Mouse (Mus musculus) ES-E14 (cell line): Measurements from ENCODE around the gene Ptprm. TPM values are rescaled to one million over a fixed set of nuclear protein-coding genes. Genes with fewer than 3 reads are reported as not detected.

Experiments
- DNase-seq: peaks from one replicate; pipeline ENCODE4 v3.0.0-alpha.2; 2013; ENCODE audit warnings: low read depth, low spot score
- H3K27ac ChIP-seq: 2 replicates; pipeline ENCODE4 v1.5.1; 2012; ENCODE audit warnings: low read depth, mild to moderate bottlenecking, low read length, moderate library complexity, mixed read lengths; ENCODE audit not compliant: poor library complexity, insufficient read depth, severe bottlenecking
- H3K36me3 ChIP-seq: 2 replicates; pipeline ENCODE4 v1.6.1; 2012; ENCODE audit warnings: mild to moderate bottlenecking, low read length, moderate library complexity, mixed read lengths; ENCODE audit not compliant: control insufficient read depth, poor library complexity, insufficient read depth, severe bottlenecking
- H3K4me1 ChIP-seq, 2 experiments: fragments of 150-350 bp in 1 of 2; sonication (generic) in 1 of 2; 2 replicates each; pipeline ENCODE4 v1.6.1; 2012; ENCODE audit warnings: low read length in 2 of 2, mild to moderate bottlenecking in 1 of 2, mixed read lengths in 1 of 2; ENCODE audit not compliant: control insufficient read depth in 2 of 2, insufficient read depth in 2 of 2, poor library complexity in 1 of 2
- H3K4me3 ChIP-seq, 2 experiments: fragments of 150-350 bp in 1 of 2; sonication (generic) in 1 of 2; 2 replicates each; pipeline ENCODE4 v1.5.1; 2012; ENCODE audit warnings: low read length in 2 of 2, low read depth in 1 of 2, mild to moderate bottlenecking in 1 of 2, mixed read lengths in 1 of 2; ENCODE audit not compliant: insufficient read depth in 1 of 2, poor library complexity in 1 of 2, severe bottlenecking in 1 of 2
- H3K9ac ChIP-seq: 2 replicates; pipeline ENCODE4 v1.6.1; 2012; ENCODE audit warnings: low read depth, mild to moderate bottlenecking, low read length, mixed read lengths; ENCODE audit not compliant: poor library complexity, insufficient read depth, severe bottlenecking
- H3K9me3 ChIP-seq: fragments of 150-350 bp; sonication (generic); 2 replicates; pipeline ENCODE4 v1.6.1; 2012; ENCODE audit warnings: low read depth, mild to moderate bottlenecking, low read length; ENCODE audit not compliant: control insufficient read depth, insufficient read depth
- CHD2 ChIP-seq: IDR thresholded peaks from 2 replicates; pipeline ENCODE4 v1.6.1; 2014; ENCODE audit warnings: mild to moderate bottlenecking, low read depth, low read length, inconsistent platforms
- HCFC1 ChIP-seq: IDR thresholded peaks from 2 replicates; pipeline ENCODE4 v1.6.1; 2012; ENCODE audit warnings: low read length, inconsistent platforms, borderline replicate concordance; ENCODE audit not compliant: insufficient read depth
- MAFK ChIP-seq: IDR thresholded peaks from 2 replicates; pipeline ENCODE4 v1.6.1; 2014; ENCODE audit warnings: mild to moderate bottlenecking, low read depth, low read length, inconsistent platforms; ENCODE audit not compliant: insufficient read depth
- ZC3H11A ChIP-seq: IDR thresholded peaks from 2 replicates; pipeline ENCODE4 v1.6.1; 2012; ENCODE audit warnings: low read depth, mild to moderate bottlenecking, inconsistent platforms, low read length, borderline replicate concordance
- ZNF384 ChIP-seq: IDR thresholded peaks from 2 replicates; pipeline ENCODE4 v1.6.1; 2012; ENCODE audit warnings: low read depth, low read length, inconsistent platforms
- in situ Hi-C, 2 experiments: fragments of 600-800 bp; cut with MboI; formaldehyde crosslinking; loops; one replicate each; pipeline ENCODE4 v1.15.1; 2025; ENCODE audit warnings: low sequenced_read_pairs in 2 of 2, inconsistent platforms in 1 of 2; ENCODE audit not compliant: unreplicated experiment in 2 of 2
- total RNA-seq: library from RNA; depleted of rRNA; stranded (reverse); fragments of 300-350 nt; gene quantifications from 2 replicates; pipeline ENCODE4 v1.2.3, GENCODE M21; 2012

Gene Ptprm
- total RNA-seq, 1 experiment = 2.9 TPM

- Histone ChIP-seq H3K4me3 (no peak overlapping the region), H3K9me3 (no peaks in the 10 kb centered on the region), H3K9ac (no peak overlapping the region), H3K36me3 (no peaks in the 10 kb centered on the region), H3K4me1 (no peaks in the 10 kb centered on the region), H3K27ac (no peak overlapping the region)
- TF ChIP-seq MAFK (no peak), CHD2 (no peak)
- in situ Hi-C loops = no loop called here
- DNase-seq = no peak
Observed at GRCm38 (mm10) chr17:66991815-66992214, 362.4 kb downstream of the Ptprm start.

- no peaks in the 10 kb centered on the region for H3K9me3 ChIP-seq
- no peak for DNase-seq
- H3K27ac ChIP-seq = no peak overlapping the region
- no peaks in the 10 kb centered on the region for H3K36me3 ChIP-seq
- H3K9ac ChIP-seq = no peak overlapping the region
- in situ Hi-C loops = no loop called here
- no peaks in the 10 kb centered on the region for H3K4me1 ChIP-seq
- TF ChIP-seq MAFK (no peak), ZC3H11A (no peak), ZNF384 (no peak), HCFC1 (no peak), CHD2 (no peak)
- H3K4me3 ChIP-seq = no peak overlapping the region
Observed at GRCm38 (mm10) chr17:66990761-66991160, 363.5 kb downstream of the Ptprm start.

- H3K9ac ChIP-seq = no peak overlapping the region
- H3K4me3 ChIP-seq = no peak overlapping the region
- TF ChIP-seq ZC3H11A (no peak), ZNF384 (no peak), MAFK (no peak), HCFC1 (no peak), CHD2 (no peak)
- no peak overlapping the region for H3K27ac ChIP-seq
- H3K4me1 ChIP-seq = no peaks in the 10 kb centered on the region
- in situ Hi-C loops = no loop called here
- DNase-seq = no peak
- H3K9me3 ChIP-seq = no peaks in the 10 kb centered on the region
- no peaks in the 10 kb centered on the region for H3K36me3 ChIP-seq
Observed at GRCm38 (mm10) chr17:66988014-66988413, 366.2 kb downstream of the Ptprm start.

- no peak overlapping the region for H3K27ac ChIP-seq
- in situ Hi-C loops = no loop called here
- H3K4me3 ChIP-seq = no peak overlapping the region
- no peaks in the 10 kb centered on the region for H3K36me3 ChIP-seq
- H3K9me3 ChIP-seq = no peaks in the 10 kb centered on the region
- H3K4me1 ChIP-seq = no peaks in the 10 kb centered on the region
- no peak for DNase-seq
- H3K9ac ChIP-seq = no peak overlapping the region
- no peak for TF ChIP-seq ZNF384
Observed at GRCm38 (mm10) chr17:66981649-66982048, 372.6 kb downstream of the Ptprm start.

GRCm38 (mm10) chr17:66979971-66980370 is 374.3 kb downstream of the Ptprm start:
- H3K27ac ChIP-seq = no peak overlapping the region
- no peak overlapping the region for H3K4me3 ChIP-seq
- in situ Hi-C loops = no loop called here
- DNase-seq = no peak
- H3K9ac ChIP-seq = no peak overlapping the region
- TF ChIP-seq HCFC1 (no peak), MAFK (no peak), CHD2 (no peak), ZNF384 (no peak), ZC3H11A (no peak)
- no peaks in the 10 kb centered on the region for H3K9me3 ChIP-seq
- H3K4me1 ChIP-seq = no peaks in the 10 kb centered on the region
- H3K36me3 ChIP-seq = no peaks in the 10 kb centered on the region
